Mouse (Mus musculus): ENCODE measurements around the gene Bach1. TPM values are rescaled to one million over a fixed set of nuclear protein-coding genes. Genes with fewer than 3 reads are reported as not detected.

Bach1 gene
- polyA plus RNA-seq, 1 experiment from 2014 or later: 7.8 TPM

DNA sequence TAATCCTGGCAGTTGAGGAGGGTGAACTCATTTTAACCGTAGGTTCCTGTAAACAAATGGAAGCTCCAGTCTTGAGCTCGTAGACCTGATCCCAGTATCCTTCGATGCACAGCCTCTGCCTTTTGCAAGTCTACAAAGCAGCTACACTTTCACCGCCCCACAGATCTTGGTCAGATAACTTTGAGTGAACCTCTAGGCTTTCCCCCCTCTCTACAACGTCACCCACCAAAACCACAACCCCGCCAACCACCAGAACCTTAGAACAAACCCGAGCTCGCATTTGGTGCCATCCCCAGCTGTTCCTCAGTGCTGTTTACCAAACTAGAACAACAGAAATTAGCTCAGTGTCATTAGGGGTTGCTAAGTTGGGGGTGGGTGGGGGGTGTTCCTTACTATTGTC is 37.1 kb upstream of the Bach1 start:
- Histone ChIP-seq H3K9me3 (ENCODE audit: control insufficient read depth, low read length) (no peaks in the 10 kb centered on the region), H3K9ac (ENCODE audit: low read length) (no peak overlapping the region), H3K27me3 (ENCODE audit: control insufficient read depth, insufficient read depth, low read depth, low read length) (no peaks in the 10 kb centered on the region), H3K27ac (ENCODE audit: low read length) (peak overlapping the region; percentile 70), H3K4me2 (ENCODE audit: low read depth, low read length) (peak overlapping the region; percentile 42), H3K4me3 (ENCODE audit: low read length) (no peak overlapping the region; the same call in 1 of the 2 replicates), H3K4me1 (replicated peaks; ENCODE audit: control insufficient read depth, insufficient read depth, low read length) (peaks cover 3% of the 10 kb centered on the region; the same call in 1 of the 2 replicates), H3K36me3 (ENCODE audit: control insufficient read depth, insufficient read depth, low read length) (no peaks in the 10 kb centered on the region)
- ATAC-seq (ENCODE audit: low read depth): no peak
- 71% methylated on average over 8 of the region's 8 CpGs for WGBS

DNA sequence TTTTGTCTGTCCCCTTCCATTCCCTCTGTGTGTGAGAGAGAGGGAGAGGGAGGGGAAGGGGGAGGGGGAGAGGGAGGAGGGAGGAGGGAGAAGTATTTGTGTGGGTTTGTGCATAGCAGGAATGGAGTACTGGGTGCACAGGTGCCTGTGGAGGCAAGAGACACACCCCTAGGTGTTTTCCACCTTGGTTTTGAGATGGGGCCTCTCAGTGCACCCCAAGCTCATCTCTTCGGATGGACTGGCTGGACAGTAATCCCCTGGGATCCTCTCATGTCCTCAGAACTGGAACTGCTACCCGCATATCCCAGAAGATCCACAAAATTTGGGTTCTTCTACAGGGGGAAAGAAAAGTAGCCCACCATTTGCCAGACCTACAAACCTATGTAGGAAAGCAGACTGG is 36.2 kb upstream of the Bach1 start:
- no peak overlapping the region for H3K9ac ChIP-seq (ENCODE audit: low read length)
- H3K27me3 ChIP-seq (ENCODE audit: control insufficient read depth, insufficient read depth, low read depth, low read length): no peaks in the 10 kb centered on the region
- 87% methylated on average over 2 of the region's 2 CpGs for WGBS
- no peaks in the 10 kb centered on the region for H3K36me3 ChIP-seq (ENCODE audit: control insufficient read depth, insufficient read depth, low read length)
- H3K27ac ChIP-seq (ENCODE audit: low read length): no peak overlapping the region
- H3K4me2 ChIP-seq (ENCODE audit: low read depth, low read length): no peak overlapping the region
- H3K4me3 ChIP-seq (ENCODE audit: low read length): no peak overlapping the region
- H3K4me1 ChIP-seq (replicated peaks; ENCODE audit: control insufficient read depth, insufficient read depth, low read length): peaks cover 3% of the 10 kb centered on the region; the same call in 1 of the 2 replicates
- no peak for ATAC-seq (ENCODE audit: low read depth)
- H3K9me3 ChIP-seq (ENCODE audit: control insufficient read depth, low read length): no peaks in the 10 kb centered on the region

DNA sequence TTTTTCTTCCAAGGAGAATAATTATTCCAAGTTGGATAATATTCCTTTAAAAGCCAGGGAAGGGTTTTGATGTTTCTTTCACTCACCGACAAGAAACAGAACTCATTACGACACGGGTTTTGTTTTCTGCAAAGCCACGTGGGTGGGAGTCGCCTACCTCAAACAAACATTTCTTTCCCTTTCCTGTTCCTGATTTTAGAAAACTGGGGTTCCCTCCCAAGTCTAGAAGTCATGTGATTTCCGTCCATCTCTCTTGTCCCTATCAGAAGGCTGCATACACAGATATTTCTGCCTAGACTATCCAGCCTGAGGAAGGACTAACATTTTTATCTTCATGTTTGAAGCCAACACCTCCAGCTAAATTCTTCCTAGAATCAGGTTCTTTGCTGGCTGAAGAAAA is 34.9 kb upstream of the Bach1 start:
- no peaks in the 10 kb centered on the region for H3K27me3 ChIP-seq (ENCODE audit: control insufficient read depth, insufficient read depth, low read depth, low read length)
- H3K36me3 ChIP-seq (ENCODE audit: control insufficient read depth, insufficient read depth, low read length): no peaks in the 10 kb centered on the region
- no peaks in the 10 kb centered on the region for H3K9me3 ChIP-seq (ENCODE audit: control insufficient read depth, low read length)
- ATAC-seq (ENCODE audit: low read depth): no peak
- H3K27ac ChIP-seq (ENCODE audit: low read length): no peak overlapping the region
- H3K4me1 ChIP-seq (replicated peaks; ENCODE audit: control insufficient read depth, insufficient read depth, low read length): peaks cover 3% of the 10 kb centered on the region; the same call in 1 of the 2 replicates
- H3K4me2 ChIP-seq (ENCODE audit: low read depth, low read length): no peak overlapping the region
- H3K4me3 ChIP-seq (ENCODE audit: low read length): no peak overlapping the region
- 54% methylated on average over 6 of the region's 6 CpGs for WGBS
- no peak overlapping the region for H3K9ac ChIP-seq (ENCODE audit: low read length)

DNA sequence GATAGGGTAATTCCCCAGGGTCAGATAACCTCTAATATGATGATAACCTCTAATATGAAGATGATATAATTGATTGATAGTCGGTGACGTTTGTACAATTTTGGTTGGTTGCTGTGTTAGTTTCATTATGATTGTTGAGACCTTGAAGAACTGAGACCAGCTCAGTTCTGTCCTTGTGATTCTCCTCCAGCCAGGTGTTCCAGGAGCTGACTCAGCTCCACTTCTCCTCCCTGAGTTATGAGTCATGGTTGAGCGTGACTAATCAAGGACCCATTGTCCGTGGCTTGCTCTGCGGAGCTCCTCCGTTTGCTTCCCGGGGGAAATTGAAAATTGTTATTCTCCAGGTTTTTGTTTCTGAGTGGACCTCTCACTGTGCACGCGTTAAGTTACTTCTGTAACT is 33.5 kb upstream of the Bach1 start:
- Histone ChIP-seq H3K36me3 (ENCODE audit: control insufficient read depth, insufficient read depth, low read length) (no peaks in the 10 kb centered on the region), H3K4me1 (replicated peaks; ENCODE audit: control insufficient read depth, insufficient read depth, low read length) (peaks cover 3% of the 10 kb centered on the region; the same call in 1 of the 2 replicates), H3K27me3 (ENCODE audit: control insufficient read depth, insufficient read depth, low read depth, low read length) (no peaks in the 10 kb centered on the region), H3K27ac (ENCODE audit: low read length) (no peak overlapping the region), H3K9ac (ENCODE audit: low read length) (no peak overlapping the region), H3K4me2 (ENCODE audit: low read depth, low read length) (no peak overlapping the region), H3K4me3 (ENCODE audit: low read length) (no peak overlapping the region), H3K9me3 (ENCODE audit: control insufficient read depth, low read length) (no peaks in the 10 kb centered on the region)
- WGBS: 59% methylated on average over 9 of the region's 9 CpGs
- no peak for ATAC-seq (ENCODE audit: low read depth)

DNA sequence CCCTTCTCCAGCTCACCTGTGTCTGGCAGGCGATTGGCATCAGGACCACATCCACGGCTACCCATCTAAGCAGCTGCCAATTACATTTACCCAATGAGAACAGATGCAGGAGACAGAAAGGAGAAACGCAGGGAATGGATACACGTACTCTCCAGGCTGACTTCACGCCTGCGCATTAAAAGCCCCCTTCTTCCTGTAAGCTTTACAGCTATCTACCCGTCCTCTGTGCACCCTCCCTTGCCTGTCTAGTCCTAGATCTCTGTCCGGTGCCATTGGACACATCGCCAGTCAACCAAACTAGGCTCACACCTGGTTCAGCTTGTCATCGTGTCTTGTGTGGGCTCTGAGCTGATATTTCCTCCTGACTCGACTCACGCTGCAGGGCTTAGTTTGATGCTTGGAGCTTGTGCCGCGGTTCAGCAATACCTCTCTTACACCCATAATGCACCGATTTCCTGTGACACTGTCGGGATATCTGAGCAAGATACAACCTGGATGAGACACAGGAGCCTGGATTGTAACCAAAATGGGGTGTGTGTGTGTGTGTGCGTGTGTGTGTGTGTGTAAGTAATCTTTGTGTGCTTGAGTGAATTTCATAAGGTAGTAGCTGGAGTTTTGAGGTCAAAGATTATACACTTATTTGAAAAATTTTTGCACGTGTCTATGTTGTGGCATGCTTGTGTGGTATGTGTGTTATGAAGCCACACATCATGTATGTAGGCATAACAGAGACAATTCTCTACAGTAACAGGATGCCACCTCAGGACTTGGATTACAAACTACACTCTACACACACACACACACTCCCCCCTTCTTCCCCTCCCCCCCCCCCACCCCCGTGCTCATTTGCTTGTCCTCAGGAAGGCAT is 32.8 kb upstream of the Bach1 start:
- H3K9ac ChIP-seq (ENCODE audit: low read length): no peak overlapping the region
- no peaks in the 10 kb centered on the region for H3K36me3 ChIP-seq (ENCODE audit: control insufficient read depth, insufficient read depth, low read length)
- peaks cover 3% of the 10 kb centered on the region; the same call in 1 of the 2 replicates for H3K4me1 ChIP-seq (replicated peaks; ENCODE audit: control insufficient read depth, insufficient read depth, low read length)
- ATAC-seq (ENCODE audit: low read depth): no peak
- H3K27ac ChIP-seq (ENCODE audit: low read length): no peak overlapping the region
- H3K27me3 ChIP-seq (ENCODE audit: control insufficient read depth, insufficient read depth, low read depth, low read length): no peaks in the 10 kb centered on the region
- H3K9me3 ChIP-seq (ENCODE audit: control insufficient read depth, low read length): no peaks in the 10 kb centered on the region
- H3K4me3 ChIP-seq (ENCODE audit: low read length): no peak overlapping the region
- 82% methylated on average over 18 of the region's 19 CpGs for WGBS
- no peak overlapping the region for H3K4me2 ChIP-seq (ENCODE audit: low read depth, low read length)

DNA sequence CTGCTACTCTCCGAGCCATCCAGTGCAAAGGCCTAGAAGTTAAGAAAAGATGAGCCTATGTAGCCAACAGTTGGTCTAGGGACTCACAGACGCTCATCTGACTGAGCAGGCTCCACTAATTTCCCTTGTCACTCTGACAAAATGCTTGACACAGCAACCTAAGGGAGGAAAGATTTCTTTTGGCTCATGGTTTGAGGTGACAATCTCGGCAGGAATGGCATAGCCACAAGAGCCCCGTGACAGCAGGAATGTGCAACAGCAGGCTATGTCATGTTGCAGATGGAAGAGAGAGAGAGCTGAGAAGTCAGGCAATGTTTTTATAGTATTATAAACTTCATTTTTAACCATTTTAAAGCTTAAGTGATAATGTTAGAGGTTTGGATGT is 32.1 kb upstream of the Bach1 start:
- no peak for ATAC-seq (ENCODE audit: low read depth)
- WGBS: 75% methylated on average over 4 of the region's 4 CpGs
- no peak overlapping the region for H3K27ac ChIP-seq (ENCODE audit: low read length)
- H3K4me3 ChIP-seq (ENCODE audit: low read length): no peak overlapping the region
- H3K9ac ChIP-seq (ENCODE audit: low read length): no peak overlapping the region
- H3K4me1 ChIP-seq (replicated peaks; ENCODE audit: control insufficient read depth, insufficient read depth, low read length): no peaks in the 10 kb centered on the region
- H3K9me3 ChIP-seq (ENCODE audit: control insufficient read depth, low read length): no peaks in the 10 kb centered on the region
- H3K36me3 ChIP-seq (ENCODE audit: control insufficient read depth, insufficient read depth, low read length): no peaks in the 10 kb centered on the region
- H3K27me3 ChIP-seq (ENCODE audit: control insufficient read depth, insufficient read depth, low read depth, low read length): no peaks in the 10 kb centered on the region
- no peak overlapping the region for H3K4me2 ChIP-seq (ENCODE audit: low read depth, low read length)

DNA sequence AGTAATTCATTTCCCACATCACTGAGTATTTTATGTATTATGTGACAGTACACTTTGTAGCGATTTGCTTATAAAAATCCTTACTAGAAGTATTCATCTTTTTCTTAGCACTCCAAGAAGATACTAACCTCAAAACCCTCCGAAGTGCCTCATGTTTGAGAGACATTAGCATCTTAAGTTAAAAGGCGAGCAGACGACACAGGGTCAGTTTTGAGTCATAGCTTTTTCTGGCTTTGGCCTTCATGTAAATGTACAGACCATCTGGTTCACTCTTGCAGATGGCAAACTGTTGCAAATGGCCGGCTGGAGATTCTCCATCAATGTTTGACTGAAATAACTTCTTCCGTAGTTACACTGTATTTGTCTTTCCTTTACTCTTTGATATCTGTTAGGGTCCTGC is 30.7 kb upstream of the Bach1 start:
- Histone ChIP-seq H3K4me1 (replicated peaks; ENCODE audit: control insufficient read depth, insufficient read depth, low read length) (no peaks in the 10 kb centered on the region), H3K36me3 (ENCODE audit: control insufficient read depth, insufficient read depth, low read length) (no peaks in the 10 kb centered on the region), H3K9ac (ENCODE audit: low read length) (no peak overlapping the region), H3K9me3 (ENCODE audit: control insufficient read depth, low read length) (no peaks in the 10 kb centered on the region), H3K27ac (ENCODE audit: low read length) (no peak overlapping the region), H3K4me2 (ENCODE audit: low read depth, low read length) (no peak overlapping the region), H3K27me3 (ENCODE audit: control insufficient read depth, insufficient read depth, low read depth, low read length) (no peaks in the 10 kb centered on the region), H3K4me3 (ENCODE audit: low read length) (no peak overlapping the region)
- ATAC-seq (ENCODE audit: low read depth): no peak
- 69% methylated on average over 6 of the region's 6 CpGs for WGBS

DNA sequence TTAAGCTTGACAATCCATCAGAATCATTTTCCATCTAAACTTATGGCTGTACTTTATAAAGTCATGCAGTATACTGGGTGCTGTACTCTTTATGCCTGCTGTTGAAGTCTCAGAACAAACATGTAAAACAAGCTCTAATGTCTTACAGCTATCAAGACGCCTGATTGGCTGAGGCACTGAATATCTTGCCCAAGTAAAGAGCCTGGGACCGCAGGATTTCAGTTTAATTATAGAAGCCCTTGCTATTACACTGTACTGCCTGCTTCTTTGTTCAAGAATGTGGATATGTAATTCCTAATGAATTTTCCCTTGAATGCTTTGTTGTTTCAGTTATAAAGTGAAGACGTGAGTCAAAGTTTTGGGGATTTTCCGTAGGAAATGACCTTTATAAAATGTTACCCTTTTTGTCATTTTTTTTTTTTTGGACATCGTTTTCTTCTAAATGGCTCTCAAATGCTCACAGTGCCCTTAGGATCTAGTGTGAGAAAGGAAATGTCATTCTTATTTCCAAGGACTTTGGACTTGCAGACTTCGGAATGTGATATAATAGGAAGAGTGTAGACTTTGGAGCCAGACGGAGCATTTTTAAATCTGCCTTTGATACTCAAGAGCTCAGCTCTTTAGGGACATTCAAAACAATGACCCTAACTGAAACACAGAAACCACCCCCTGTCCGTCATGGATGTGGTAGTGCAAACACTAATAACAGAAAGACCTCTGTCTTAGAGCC is 28.5 kb upstream of the Bach1 start:
- H3K27ac ChIP-seq (ENCODE audit: low read length): no peak overlapping the region
- no peaks in the 10 kb centered on the region for H3K36me3 ChIP-seq (ENCODE audit: control insufficient read depth, insufficient read depth, low read length)
- ATAC-seq (ENCODE audit: low read depth): no peak
- no peak overlapping the region for H3K9ac ChIP-seq (ENCODE audit: low read length)
- WGBS: 70% methylated on average over 8 of the region's 8 CpGs
- no peaks in the 10 kb centered on the region for H3K4me1 ChIP-seq (replicated peaks; ENCODE audit: control insufficient read depth, insufficient read depth, low read length)
- H3K27me3 ChIP-seq (ENCODE audit: control insufficient read depth, insufficient read depth, low read depth, low read length): no peaks in the 10 kb centered on the region
- no peak overlapping the region for H3K4me3 ChIP-seq (ENCODE audit: low read length)
- H3K9me3 ChIP-seq (ENCODE audit: control insufficient read depth, low read length): no peaks in the 10 kb centered on the region
- H3K4me2 ChIP-seq (ENCODE audit: low read depth, low read length): no peak overlapping the region

DNA sequence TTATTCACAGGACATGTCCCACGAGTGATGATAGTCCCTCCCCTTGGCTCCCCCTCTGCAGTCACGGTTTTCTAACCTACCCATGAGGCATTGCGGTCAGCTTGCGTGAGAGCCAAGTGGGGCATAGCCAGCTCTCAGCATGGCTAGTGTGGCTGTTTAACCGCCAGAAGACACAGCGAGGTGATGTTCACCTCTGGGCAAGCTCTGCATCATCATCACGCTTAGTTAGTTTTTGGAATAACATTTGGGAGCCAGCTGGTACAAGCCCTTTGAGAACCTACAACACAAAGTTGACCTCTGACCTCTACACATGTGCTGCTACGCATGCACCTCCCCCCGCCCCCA is 28.0 kb upstream of the Bach1 start:
- Histone ChIP-seq H3K4me2 (ENCODE audit: low read depth, low read length) (no peak overlapping the region), H3K27ac (ENCODE audit: low read length) (no peak overlapping the region), H3K9me3 (ENCODE audit: control insufficient read depth, low read length) (no peaks in the 10 kb centered on the region), H3K27me3 (ENCODE audit: control insufficient read depth, insufficient read depth, low read depth, low read length) (no peaks in the 10 kb centered on the region), H3K4me1 (replicated peaks; ENCODE audit: control insufficient read depth, insufficient read depth, low read length) (no peaks in the 10 kb centered on the region; the same call in 1 of the 2 replicates), H3K4me3 (ENCODE audit: low read length) (no peak overlapping the region), H3K36me3 (ENCODE audit: control insufficient read depth, insufficient read depth, low read length) (no peaks in the 10 kb centered on the region), H3K9ac (ENCODE audit: low read length) (no peak overlapping the region)
- WGBS: 85% methylated on average over 9 of the region's 9 CpGs
- no peak for ATAC-seq (ENCODE audit: low read depth)
